Mouse (Mus musculus) c-Kit-positive CD71-negative TER-119-negative erythroid progenitor cells, embryonic 14.5 days (primary cell): ENCODE results near the gene Aspa.
"Not testable (repeated sequence)": the region's sequence is repeated elsewhere in the genome, so short reads cannot be mapped to it uniquely, and the experiment has no call there.

ENCODE experiments used
- DNase-seq: peaks from one replicate; pipeline ENCODE4 v3.0.0-alpha.2; 2013; ENCODE audit warnings: low read depth

Gene Aspa

DNA sequence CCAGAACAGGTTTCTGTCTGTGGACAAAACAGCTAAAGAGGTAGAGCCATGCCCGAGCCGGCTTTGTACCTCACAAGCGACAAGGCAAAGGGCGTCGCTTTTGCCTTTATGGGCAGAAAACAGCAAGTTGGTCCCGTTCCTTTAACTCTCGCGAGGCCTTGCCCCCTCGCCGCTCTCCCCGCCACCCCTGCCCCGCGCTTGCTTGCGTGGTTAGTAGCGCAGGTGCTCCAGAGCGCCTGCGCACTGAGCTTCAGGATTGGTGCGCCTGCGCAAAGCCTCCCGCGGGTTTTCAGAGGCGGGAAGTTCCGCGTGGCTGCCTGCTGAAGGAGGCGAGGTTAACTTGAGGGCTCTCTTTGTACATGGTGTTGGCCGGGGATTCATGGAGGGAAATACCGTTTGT, at the start of gene Aspa, which contains the start of the genes Gm49340 and Spata22:
Aspa (minus strand) TSS at position 155 of the 400 bp plus-strand sequence.
Gm49340 (plus strand) TSS at position 300 of the 400 bp plus-strand sequence.
Spata22 (plus strand) TSS at position 300 of the 400 bp plus-strand sequence.
- no peak for DNase-seq

DNA sequence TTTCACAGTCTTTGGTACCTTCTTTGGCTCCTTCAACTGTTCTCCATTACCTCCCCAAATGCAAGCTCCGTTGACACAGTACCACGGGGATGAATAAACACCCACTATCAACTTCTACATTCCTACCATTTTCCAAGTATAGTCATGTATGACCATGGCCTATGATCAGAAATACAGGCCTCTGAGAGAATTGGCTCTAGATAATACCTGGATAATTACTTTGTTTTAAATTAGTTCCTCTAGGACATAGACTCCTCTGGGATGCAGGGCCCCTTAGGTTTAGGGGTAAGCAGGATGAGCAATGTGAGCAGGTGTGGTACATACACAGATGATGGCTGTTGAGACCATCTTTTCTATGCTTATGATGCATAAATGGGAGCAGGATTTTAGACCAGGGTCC, 41.5 kb upstream of the Aspa start, which contains the start of gene Olfr376:
Olfr376 (plus strand) TSS at position 301 of the 400 bp plus-strand sequence.
- DNase-seq: no peak

- DNase-seq: no peak
Measured at GRCm38 (mm10) chr11:73350483-73350882, 21.1 kb upstream of the Aspa start, which contains the start of gene Olfr20. TSS of gene Olfr20 (plus strand) at chr11:73350783.

DNA sequence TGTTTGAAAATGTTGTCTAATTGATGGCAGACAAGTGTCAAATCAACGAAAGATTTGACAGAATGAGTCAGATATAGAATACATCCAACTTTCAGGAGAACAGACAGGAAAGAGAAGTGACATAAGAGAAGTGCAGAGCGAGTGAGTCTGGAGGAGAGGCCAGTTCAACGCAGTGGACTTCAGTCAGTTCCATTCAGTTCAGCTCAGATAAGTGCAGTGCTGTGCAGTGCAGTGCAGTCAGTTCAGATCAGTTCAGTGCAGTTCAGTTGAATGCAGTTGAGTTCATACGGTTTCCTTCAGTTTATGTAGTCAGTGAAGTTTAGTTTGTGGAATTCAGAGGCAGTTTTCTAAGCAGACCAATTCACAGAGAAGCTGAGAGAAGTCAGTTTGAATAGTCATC, 7.5 kb upstream of the Aspa start:
- DNase-seq: no peak

- DNase-seq: no peak
Measured at GRCm38 (mm10) chr11:73333357-73333756, 4.0 kb upstream of the Aspa start.

- DNase-seq: no peak
Measured at GRCm38 (mm10) chr11:73327361-73327760, 2.0 kb downstream of the Aspa start.

DNA sequence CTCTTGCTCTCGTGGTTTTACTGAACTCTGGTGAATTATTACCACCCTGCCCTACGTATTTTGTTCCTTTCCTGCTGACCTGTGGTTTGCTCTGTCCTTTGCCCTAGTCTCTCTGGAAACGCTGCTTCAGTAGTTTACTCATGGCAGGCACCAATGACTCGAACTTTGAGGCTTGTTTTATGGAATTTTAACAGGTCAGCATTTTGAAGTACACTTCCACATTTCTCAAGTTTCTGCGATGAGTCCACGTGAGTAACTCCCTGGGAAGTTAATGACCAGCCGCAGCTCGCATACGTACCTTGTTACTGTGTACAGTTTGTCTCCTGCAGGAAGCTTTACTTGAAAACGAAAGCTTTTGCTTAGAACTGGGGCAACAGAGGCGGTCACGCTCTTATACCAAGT, 2.9 kb downstream of the Aspa start:
- no peak for DNase-seq

DNA sequence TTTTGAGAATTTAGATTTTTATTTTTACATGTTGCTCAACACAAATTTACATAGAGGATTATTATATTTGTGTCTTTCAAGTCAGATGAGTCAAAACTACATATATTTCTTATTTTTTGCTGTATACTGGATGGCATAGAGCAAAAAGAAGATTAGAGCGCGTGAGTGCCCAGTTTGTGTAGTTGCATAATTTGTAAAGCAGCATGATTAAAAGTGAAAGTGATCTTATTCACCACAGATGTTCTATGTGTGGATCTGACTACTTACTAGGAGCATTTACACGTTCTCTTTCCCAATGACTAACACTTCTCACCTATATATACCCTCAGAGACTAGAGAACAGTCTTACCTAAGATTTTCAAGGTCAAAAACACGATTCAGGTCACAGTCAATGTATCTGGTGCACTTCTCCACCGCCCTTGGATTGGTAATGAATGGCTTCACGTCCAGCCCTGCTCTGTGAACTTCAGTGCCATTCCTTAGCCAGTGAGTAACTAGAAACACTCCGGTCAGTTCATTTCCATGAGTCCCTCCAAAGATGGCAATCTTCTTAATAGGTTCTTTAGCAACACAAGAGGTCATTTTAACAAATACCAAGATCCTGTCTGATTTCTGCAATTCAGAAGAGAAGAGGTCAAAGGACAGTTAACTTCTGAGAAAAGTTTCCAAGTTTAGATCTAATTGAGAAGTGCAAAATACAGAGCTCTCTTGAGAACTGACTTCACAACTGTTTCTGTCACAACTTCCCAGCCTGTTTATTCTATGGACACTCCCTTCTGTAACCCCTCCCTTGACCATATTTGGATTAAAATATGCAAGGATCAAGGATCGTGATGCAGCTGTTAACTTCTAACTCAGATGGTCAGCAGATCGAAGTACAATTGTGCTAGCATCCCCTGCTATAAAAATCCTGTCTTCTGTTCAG, 5.2 kb downstream of the Aspa start:
- no peak for DNase-seq

- not testable (repeated sequence) for DNase-seq
Measured at GRCm38 (mm10) chr11:73321064-73321463, 8.3 kb downstream of the Aspa start.

- not testable (repeated sequence) for DNase-seq
Measured at GRCm38 (mm10) chr11:73318581-73318980, 10.8 kb downstream of the Aspa start.

DNA sequence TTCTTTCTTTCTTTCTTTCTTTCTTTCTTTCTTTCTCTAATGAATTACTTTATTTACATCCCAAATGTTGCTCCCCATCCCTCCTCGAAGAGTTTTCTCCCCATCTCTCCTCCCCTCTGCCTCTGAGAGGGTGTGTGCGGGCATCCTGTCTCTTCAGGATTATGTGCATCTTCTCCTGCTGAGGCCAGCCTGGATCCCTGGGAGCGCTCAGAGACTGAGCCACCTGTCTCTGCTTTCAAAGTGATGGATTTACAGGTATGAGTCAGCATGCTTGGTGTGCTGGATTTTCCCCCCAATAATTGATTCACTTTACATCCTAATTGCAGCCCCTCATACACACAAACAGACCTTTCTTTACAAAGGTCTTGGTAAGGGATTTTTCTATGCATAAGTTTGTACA, 13.4 kb downstream of the Aspa start:
- no peak for DNase-seq

GRCm38 (mm10) chr11:73303123-73303522, 26.3 kb downstream of the Aspa start:
- no peak for DNase-seq

- DNase-seq: no peak
Measured at GRCm38 (mm10) chr11:73289621-73290020, 39.8 kb downstream of the Aspa start.

- DNase-seq: no peak
Measured at GRCm38 (mm10) chr11:73284351-73284750, 45.0 kb downstream of the Aspa start.

- DNase-seq: no peak
Measured at GRCm38 (mm10) chr11:73283926-73284325, 45.5 kb downstream of the Aspa start.

- no peak for DNase-seq
Measured at GRCm38 (mm10) chr11:73283369-73283768, 46.0 kb downstream of the Aspa start.

DNA sequence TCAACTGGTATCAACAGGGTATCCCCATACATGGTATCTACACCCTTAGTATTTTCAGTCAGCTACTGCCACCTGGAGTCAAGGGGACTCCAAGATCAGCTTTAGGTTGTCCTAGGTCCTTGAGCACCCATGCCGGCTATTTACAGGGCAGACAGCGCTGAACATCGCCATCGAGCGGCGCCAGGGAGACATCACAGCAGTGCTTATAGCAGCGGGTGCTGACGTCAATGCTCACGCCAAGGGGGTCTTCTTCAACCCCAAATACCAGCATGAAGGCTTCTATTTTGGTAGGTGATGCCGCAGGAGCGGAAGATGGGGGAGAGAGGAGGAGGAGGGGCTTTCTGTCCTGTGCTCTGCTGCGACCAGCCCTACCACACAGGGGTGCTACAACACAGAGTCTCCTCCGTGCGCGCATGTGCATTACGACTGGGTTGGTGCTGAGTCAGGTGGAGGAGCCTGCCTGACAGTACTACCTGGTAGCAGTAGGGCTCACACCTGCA, 47.8 kb downstream of the Aspa start:
- DNase-seq: peak; percentile 23

DNA sequence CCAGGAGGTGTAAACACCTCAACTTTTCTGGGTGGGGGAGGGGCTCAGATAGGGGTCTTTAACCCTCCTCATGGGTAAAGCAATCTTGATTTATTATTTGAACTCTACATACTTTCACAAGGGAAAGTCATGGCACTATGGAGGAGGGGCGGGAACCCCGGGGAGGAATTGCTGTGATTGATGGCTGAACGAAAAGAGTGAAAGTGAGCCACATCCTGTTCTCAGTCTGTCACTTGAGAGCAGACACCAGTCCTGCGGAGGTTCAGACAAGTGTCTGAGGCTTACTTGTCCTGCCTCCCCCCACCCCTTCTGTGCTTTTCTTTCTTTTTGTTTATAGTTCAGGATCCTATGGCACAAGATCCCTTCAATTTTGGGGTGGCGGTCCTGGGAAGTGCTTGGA, 48.7 kb downstream of the Aspa start:
- DNase-seq: no peak

DNA sequence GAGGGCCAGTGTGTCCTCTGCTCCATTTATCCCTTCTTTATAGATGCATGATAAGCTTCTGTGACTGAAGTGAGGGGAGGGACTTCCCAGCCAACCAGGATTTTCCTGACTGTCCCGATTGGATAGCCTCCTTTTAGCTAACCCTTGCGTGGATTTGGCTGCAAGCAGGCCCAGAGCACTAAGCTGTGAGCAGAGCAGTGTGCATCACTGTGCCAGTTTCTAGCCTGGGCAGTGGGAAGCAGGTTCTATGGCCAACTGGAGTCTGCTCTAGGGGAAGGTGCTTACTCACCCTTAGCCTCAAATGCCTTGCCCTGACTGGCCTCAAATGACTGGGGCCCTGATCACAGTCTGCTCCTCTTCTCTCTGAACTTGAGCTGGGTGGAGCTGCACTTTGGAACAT, 54.6 kb downstream of the Aspa start:
- no peak for DNase-seq

DNA sequence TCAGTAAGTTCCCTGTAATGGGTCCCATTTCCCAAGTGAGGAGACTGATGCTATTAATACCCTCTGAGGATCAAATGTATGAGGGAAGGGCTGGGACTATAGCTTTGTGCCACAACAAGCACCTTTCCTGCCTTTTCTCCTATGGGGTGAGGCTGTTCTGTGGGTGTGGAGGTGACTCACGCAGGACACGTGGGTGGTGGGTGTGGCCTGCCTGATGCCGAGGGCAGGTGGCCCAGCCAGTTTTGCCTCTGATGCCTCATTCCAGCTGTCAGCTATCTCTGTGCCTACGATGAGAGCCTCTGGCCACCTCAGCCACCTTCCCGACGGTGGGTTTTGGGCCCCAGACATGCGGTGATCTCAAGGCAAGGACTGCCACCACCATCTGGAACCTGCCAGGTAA, 62.1 kb downstream of the Aspa start, which contains the start of gene Trpv3:
Trpv3 (plus strand) TSS at position 122 of the 400 bp plus-strand sequence.
- no peak for DNase-seq

DNA sequence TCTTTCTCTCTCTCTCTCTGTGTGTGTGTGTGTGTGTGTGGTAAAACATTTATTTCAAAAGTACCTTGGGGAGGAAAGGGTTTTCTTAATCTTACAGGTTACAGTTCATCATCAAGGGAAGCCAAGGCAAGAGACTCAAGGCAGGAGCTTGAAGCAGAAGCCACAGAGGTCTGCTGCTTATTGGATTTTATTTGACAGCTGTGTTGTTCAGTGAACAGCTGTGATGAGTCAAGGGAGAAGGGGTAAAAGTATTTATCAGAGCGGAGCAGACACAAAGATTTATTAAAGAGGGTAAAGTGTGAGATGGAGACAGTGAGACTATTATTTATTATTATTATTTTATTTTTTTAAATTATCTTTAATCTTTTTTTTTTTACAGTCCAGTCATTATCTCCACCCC, 68.0 kb downstream of the Aspa start:
- DNase-seq: no peak

DNA sequence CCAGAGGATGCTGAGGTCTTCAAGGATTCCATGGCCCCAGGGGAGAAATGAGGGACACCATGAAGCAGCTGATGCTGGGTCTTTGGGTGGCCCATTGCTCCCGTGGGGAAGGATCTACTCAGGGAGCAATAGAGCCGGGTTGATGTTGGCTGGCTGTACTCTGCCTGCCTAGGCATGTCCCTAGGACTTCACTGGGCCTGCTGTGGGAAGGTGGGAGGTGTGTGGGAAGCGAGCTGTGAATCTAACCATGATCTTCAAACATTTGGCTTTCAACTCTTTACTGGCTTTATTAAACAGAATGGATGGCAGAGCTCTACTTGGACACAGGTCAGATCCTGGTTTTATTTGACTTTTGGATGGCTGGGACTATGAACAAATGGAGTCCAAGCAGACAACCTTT, 68.9 kb downstream of the Aspa start:
- DNase-seq: no peak

GRCm38 (mm10) chr11:73258664-73259063, 70.7 kb downstream of the Aspa start:
- DNase-seq: no peak
